Mouse (Mus musculus): ENCODE results near the gene Coq2.

The Coq2 gene

GRCm38 (mm10) chr5:100658460-100658859 lies 16.5 kb downstream of the Coq2 start:
- DNase-seq (ENCODE audit: low read depth): no peak

GRCm38 (mm10) chr5:100656352-100656751 lies 18.6 kb downstream of the Coq2 start:
- peak; percentile 9 for DNase-seq (ENCODE audit: low read depth)

- DNase-seq (ENCODE audit: low read depth): no peak
Measured at GRCm38 (mm10) chr5:100652327-100652726, 22.6 kb downstream of the Coq2 start.

DNA sequence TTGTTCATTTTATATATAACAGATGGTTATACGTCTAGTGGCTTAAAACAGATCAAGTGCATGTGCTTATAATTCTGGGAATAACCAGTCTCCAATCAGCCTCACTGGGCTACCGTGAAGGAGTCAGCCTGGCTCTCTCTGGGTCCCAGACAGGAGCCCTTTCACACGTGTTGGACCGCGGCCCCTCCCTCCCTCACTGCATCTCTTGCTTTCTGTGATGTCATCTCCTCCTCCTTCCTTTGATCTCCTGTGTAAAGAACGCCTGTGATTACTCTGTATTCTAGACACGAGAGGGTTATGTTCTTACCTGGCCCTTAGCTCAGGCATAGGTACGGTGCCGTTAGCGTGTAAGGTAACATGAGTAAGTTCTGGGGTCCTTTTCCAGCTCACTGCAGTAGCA lies 23.5 kb downstream of the Coq2 start:
- DNase-seq (ENCODE audit: low read depth): peak; percentile 74

- no peak for DNase-seq (ENCODE audit: low read depth)
Measured at GRCm38 (mm10) chr5:100650969-100651368, 24.0 kb downstream of the Coq2 start.

- DNase-seq (ENCODE audit: low read depth): no peak
Measured at GRCm38 (mm10) chr5:100648546-100648945, 26.4 kb downstream of the Coq2 start.

GRCm38 (mm10) chr5:100648046-100648445 lies 26.9 kb downstream of the Coq2 start:
- DNase-seq (ENCODE audit: low read depth): peak; percentile 53

DNA sequence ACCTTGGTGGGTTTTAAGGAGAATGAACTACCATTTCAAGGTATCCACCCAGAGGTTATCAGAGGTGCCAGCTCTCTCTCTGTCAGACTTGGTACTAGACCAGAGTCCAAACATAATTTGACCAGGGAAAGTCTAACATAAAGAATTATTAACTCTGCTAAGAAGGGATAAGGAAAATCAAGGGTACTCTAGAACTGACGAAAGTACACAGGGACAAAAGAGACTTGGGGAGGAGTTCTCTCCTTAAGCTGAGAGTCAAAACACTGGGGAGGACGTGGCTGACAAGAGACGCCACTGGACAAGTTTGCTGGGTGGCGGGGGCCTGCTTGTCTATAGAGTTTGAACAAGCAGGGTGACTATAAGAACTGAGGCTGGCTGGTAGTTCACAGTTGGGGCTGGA lies 28.4 kb downstream of the Coq2 start:
- no peak for DNase-seq (ENCODE audit: low read depth)

- peak; percentile 75 for DNase-seq (ENCODE audit: low read depth)
Measured at GRCm38 (mm10) chr5:100643991-100644535, 30.9 kb downstream of the Coq2 start.

DNA sequence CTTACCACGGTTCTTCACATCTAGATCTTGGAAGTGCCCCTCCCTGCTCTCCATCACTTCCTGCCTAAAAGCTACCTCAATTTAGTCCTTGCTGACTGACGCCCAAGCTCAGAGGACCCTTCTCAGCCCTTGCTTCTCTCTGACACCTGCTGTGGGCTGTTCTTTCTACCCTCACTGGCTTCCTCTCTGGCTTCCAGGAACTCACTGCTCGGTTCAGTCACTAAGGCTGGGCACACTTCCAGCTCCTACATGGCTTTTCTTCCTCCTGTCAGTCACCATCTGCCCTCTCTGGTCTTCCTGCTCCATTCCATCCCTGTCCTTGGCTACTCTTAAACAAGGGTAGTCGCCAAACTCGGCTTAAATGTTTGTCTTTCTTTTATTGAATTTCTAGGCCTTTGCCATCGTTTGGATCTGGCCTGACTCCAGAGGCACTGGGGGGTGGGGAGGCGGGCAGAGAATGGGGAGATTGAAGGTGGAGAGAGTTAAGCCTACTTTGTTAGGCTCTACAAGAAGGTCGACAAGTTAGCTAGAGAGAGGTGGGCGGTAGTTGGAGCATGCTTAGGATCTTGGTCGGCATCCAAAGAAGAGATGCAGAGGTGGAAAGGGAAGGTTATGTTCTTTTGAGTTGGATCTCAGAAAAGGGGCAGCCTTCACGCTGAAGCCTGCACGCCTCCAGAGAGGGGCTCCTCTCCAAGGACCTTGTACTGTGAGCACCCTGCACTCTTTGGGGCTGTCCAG lies 31.5 kb downstream of the Coq2 start:
- DNase-seq (ENCODE audit: low read depth): peak; percentile 72

GRCm38 (mm10) chr5:100642316-100642715 lies 32.6 kb downstream of the Coq2 start:
- DNase-seq (ENCODE audit: low read depth): peak; percentile 45

GRCm38 (mm10) chr5:100638483-100638882 lies 36.5 kb downstream of the Coq2 start:
- peak; percentile 61 for DNase-seq (ENCODE audit: low read depth)

- peak; percentile 86 for DNase-seq (ENCODE audit: low read depth)
Measured at GRCm38 (mm10) chr5:100636794-100637544, 38.0 kb downstream of the Coq2 start.

DNA sequence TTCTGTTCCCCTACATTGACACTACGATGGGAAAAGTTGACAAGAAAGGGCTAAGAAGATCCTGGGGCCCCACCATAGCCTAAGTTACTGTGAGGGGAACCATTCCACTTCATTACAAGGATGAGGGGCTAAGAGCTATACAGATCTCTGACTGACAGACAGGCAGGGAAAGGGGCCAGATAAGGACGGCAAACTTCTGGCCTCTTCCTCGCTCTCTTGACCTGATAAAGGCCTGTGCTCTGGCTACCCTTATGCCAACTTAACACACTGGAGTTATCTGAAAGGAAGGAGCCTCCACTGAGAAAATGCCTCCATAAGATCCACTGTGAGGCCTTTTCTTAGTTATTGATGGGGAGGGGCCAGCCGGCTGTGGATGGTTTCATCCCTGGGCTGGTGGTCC lies 39.0 kb downstream of the Coq2 start:
- DNase-seq (ENCODE audit: low read depth): no peak

DNA sequence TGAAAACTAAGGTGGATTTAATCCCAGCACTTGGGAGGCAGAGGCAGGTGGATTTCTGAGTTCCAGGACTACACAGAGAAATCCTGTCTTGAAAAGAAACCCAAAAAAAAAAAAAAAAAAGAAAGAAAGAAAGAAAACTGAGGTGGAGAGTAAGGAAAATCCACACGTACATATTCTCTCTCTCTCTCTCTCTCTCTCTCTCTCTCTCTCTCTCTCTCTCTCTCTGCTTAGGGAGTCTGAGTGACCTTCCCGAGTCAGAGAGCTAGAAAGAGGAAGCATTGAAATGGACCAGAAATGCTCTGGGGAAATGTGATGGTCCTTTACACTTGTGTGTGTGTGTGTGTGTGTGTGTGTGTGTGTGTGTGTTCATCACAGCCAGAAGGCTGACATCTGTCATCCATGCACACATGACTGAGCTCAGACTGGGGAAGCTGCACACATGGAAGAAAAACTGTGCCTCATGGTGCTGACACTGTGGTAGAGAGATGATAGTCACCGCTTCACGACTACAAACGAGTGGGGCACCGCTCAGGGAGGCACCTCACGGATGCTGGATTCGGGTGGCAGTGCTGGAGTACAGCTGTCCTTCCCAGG lies 40.0 kb downstream of the Coq2 start:
- peak; percentile 29 for DNase-seq (ENCODE audit: low read depth)

- no peak for DNase-seq (ENCODE audit: low read depth)
Measured at GRCm38 (mm10) chr5:100632540-100633129, 42.3 kb downstream of the Coq2 start.

GRCm38 (mm10) chr5:100628807-100629206 lies 46.1 kb downstream of the Coq2 start:
- no peak for DNase-seq (ENCODE audit: low read depth)

DNA sequence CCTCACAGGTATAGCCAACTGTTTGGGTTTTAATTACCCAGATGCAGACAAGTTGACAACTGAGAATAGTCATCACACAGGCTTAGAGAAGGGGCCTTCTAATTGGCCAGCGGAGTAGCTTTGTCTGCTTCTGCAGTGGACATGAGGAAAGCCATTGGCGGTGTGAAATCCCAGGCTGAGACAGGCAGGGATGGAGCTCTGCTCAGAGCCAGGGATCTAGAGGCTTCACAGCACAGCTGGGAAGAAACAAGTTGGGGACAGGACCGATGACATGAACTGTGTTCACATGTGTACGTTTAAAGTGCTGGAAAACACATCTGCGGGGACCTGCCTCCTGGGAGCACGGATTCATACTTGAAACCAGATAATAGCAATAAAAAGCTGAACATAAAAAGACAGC lies 48.4 kb downstream of the Coq2 start:
- DNase-seq (ENCODE audit: low read depth): no peak

- no peak for DNase-seq (ENCODE audit: low read depth)
Measured at GRCm38 (mm10) chr5:100624743-100625360, 50.1 kb downstream of the Coq2 start.

- no peak for DNase-seq (ENCODE audit: low read depth)
Measured at GRCm38 (mm10) chr5:100622509-100623163, 52.3 kb downstream of the Coq2 start.

DNA sequence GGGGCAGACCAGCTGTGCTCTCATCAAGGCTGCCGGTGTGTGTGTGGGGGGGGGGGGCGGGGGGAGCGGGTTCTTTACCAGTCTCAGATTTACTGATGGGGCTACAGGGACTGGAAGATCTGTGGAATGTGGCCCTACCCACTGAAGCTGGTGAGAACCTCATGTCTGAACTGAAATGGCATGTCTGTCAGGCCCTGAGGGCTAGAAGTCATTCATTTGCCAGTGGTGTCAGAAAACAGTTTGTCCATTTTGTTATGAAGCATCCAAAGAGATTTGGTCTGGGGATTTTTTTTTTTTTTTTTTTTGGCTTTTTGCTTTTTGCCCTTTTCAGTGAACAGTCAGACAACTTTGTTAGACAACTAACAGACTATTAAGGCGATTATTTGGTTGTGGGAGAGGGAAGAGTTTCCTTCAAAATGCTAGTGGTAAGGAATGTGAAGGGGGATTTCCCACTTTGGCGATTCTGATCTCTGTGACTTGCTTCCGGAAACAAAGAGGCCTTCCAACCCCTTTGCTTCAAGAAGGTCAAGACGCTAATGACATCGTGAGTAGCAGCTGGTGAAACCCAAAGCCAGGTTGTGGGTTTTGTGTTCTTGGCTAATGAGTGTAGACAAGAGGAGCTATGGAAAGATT lies 52.9 kb downstream of the Coq2 start:
- peak; percentile 58 for DNase-seq (ENCODE audit: low read depth)
